Mouse (Mus musculus) frontal cortex, postnatal 14 days (tissue): Measurements from ENCODE around the gene Mad1l1.

ENCODE experiments used
- DNase-seq, 2 experiments: peaks; one replicate each; pipeline ENCODE4 v3.0.0; 2022; ENCODE audit warnings: low spot score in 2 of 2

Gene Mad1l1

DNA sequence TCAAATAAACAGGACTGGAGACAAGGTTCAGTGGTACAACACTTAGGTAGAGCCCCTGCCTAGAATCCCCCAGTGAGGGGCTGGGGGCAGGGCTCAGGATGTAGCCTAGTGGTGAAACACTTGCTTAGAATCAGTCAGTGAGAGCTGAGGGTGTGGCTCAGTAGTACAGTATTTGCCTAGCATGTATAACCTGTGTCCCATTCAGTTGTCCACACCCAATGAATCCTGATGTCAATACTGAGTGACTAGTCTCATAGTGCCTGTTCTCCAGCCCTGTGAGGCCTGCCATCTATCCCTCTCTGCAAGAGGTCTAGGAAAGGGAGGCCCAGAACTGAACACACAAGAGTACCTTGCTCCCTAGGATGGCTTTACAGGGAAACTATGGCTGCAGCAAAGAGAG, 232.1 kb downstream of the Mad1l1 start:
- DNase-seq: no peak

DNA sequence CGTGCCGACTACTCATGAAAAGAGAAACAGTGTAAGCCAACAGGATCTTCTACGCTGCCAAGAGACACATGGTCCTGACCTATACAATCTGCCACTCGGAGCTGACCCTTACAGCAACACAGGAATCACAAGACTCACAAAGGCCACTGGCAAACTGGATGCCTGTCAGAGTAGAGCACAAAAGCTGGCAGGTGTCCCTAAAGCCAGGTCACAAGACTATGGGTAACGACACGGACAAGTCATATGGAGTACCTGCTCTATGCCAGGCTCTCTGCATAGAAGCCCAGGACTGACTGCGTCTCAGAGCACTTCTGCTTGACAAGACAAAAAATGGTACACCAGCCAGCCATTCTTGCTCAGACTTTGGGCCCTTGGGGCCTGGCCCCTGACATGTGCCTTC, 234.1 kb downstream of the Mad1l1 start:
- DNase-seq: no peak

DNA sequence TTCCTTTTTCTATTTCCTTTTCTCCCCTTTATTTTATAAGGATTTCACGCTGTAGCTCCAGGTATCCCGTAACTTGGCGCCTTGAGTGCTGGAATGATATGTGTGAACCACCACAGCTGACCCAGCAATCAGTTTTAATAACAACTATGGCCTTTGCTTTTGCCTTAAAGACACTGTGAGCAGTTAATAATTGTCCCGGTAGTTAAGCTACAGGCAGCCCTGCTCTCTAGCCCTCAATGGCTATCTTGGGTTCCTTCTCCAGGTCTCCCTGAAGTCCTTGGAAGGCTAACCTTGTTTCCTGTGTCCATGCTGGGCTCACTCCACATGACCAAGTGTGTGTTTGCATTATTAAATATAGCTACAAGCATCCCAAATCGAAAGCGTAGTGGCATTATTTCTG, 237.0 kb downstream of the Mad1l1 start:
- no peak for DNase-seq

DNA sequence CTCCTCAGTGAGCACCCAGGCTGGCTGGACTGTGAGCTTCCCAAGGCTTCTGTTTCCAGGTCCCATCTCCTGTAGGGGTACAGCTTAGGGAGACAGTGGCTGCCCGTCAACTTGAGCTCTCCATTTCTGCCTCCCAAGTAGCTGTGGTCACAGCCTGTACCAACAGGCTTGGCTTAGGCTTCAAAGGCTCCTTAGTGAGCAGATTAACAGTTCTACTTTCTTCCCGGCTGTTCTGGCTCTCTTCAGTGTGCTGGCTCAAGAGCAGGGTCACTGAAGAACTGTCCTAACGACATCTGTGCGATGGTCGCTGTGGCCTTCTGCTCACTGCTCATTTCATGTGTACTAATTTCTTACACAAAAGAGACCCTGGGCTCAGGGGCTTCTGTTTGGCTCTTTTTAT, 237.4 kb downstream of the Mad1l1 start:
- no peak for DNase-seq

DNA sequence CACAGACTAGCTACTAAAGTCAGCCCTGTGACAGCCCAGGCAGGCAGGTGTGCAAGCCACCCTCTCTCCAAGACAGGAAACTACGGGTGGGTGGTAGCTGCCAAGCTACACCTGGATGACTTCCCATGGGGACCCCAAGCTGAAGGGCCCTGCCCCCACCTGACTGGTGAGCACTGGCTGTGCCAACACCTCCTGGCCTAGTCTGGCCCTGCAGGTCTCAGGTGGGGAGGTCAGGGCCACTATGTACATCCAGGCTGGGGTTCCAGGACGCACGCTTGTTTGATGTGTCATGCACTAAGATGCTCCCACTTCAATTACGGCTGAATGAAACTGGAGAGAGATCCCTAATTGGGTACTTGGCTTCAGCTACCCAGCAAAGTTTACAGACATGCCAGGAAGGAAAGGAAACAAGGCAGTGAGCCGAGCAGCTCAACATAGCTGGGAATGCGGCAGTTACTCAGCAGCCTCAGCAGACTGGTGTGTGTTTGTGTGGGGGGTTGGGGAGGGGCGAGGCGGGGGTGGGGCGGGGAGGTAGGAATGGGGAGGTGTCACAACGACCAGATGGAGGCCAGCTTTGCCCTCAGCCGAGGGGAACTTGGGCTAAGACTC, 239.0 kb downstream of the Mad1l1 start:
- no peak for DNase-seq

DNA sequence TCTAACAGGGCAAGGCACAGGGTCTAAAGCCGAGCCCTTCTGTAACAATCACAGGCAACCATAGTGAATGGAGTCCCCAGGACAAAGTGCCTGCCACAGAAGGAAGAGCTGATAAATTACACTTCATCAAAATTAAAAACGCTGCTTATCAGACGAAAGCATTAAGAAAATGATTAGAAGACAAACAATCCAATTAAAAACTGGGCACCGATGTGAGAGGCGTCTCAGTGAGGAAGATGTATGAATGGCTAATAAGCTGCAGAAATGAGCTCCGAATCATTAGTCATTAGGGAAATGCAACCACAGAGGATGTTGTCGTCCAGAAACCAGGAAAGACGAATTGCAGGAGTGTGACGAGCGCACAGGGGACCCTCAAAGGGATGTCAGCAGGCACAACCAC, 240.3 kb downstream of the Mad1l1 start:
- DNase-seq: no peak

DNA sequence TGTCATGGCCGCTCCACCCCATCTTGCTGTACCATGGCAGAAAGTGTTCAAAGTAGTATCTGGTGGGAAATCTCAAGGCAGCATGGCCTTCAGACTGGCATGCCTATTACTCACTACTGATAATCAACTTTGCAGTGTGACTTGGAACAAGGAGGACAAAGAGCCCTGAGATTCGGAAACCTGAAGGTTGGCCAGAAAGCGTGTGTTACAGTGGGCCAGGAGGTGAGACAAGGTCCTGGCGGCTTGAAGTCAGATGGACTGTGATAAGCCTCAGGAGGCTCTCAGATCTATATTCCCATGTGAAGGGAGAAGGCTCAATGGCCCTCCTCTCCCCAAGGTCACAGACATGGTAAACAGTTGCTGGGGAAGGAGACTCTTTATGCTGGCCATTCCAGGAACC, 241.8 kb downstream of the Mad1l1 start:
- no peak for DNase-seq

DNA sequence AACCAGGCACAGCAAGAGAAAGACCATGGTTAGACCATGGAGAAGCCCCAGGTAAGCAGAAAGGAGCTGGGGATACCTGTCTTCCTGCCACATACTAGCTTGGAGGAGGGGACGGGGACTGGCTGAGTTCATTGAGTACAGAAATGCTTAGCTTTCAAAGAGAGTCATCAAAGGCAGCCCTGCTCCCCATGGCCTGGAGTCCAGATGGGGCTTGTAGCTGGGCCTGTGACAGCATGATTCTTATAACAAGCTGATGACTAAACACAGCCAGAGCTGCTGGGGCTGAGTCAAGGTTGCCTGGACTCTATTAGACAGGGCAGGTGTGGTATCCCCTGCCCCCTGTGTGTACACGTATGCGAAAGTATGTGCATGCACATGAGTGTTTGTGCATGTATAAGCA, 242.9 kb downstream of the Mad1l1 start:
- DNase-seq: no peak

DNA sequence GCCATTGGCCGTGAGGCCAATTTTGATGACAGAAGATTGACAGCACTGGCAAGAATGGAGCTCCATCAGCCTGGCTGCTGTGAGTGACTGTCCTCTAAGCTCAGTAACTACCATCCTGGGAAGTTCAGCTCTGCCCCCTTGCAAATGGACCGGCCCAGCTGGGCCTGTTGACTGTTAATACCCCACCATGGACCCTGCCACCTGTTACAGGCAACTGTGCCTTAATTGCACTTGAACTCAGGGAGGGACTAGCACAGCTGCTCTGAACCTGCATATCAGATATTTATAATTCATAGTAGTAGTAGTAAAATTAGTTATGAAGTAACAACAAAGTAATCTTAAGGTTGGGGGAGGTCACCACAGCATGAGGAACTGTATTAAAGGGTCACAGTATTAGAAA, 244.9 kb downstream of the Mad1l1 start:
- no peak for DNase-seq

DNA sequence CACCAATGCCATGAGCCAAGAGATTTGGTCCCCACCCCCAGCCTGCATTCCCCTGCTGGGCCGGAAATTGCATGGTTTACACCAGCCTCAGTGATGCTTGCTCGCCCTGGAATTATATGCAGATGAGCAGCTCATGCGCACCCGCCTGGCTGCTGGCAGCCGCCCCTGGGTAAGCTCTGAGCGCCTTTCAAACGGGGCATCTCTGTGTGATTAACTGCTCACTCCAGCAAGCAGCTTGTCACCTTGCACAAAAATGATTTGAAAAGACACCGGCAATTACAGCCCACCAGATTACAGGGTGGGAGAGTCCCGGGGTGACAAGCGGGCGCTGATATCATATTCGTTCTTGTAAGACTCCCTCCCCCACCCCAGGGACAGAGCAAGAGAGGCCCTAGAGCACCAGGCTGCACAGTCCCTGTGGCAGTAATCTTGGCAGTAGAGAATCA, 247.7 kb downstream of the Mad1l1 start:
- DNase-seq: peak; percentile 33

DNA sequence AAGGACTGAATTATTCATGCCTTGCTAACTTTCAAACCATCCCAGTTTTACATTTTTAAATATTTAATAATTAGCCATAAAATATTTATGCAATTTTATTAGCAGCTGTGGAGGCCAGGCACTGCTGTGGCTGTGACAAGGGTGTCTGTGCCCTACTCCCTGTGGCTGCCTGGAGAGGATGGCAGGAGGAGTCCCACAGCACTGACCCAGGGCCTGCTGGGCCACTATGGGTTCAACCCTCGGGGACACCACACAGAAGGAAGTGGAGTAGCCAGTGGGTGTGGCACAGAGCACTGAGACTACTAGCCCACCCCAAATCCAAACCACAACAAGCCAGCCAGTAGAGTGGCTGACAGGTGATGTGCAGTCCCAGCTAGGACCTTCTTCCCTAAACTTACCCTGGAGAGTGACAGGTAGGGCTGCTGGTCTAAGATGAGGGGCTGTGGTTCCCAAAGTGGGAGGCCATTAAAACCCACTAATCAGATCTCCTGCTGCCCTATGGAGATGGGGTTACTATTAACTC, 248.1 kb downstream of the Mad1l1 start:
- no peak for DNase-seq

DNA sequence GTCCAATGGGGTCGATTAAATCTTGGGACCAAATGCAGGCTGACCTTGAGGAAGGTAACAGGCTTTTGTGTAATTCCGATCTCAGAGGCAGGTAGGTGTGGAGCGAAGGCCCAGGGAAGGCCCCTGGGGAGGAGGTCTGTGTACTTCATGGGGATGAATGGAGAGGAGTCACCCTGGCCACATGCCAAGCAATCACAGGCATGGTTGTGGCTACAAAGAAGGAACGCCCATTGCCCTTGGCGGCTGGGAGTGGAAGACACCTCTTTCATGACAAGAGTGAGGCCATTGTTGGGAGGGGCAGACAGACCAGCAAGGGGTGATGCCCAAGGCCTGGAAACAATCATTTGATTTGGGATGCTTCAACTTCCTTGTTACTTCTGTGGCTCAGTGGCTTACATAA, 252.8 kb downstream of the Mad1l1 start:
- DNase-seq: no peak

DNA sequence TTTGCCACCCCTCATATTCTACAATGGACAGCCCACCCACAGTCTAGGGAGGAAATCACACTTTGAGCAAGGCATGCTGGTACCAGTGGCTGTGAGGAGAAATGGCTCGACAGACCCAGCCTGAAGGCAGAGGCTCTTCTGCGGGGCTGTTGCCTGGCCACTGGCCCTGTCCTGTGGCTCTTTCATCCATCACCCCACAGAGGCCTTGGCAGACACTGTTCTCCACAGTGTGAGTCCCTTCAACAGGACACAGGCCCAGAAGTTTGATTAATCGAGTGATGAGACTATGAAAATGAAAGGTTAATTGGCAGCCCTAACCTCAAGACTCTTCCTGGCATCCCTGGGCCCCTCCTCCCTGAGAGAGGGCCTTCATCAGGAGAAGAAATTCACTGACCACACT, 253.3 kb downstream of the Mad1l1 start:
- DNase-seq: no peak

DNA sequence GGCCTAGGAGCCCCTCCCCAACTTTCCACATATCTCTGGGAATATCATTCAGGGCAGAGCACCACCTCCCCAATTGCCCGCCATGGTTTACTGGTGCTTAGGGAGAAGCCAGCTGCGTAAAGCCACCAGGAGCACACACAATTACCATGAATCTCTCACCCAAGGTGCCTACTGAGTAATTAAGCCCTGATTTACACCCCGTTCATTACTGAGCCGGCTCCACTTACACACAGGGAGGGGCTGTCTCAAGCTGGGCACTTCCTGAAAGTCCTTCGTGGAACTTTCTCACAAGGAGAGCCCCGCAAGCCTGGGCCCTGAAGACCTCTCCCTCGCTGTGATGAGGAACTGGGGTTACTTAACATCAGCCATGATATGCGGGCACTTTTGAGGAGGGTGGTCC, 254.6 kb downstream of the Mad1l1 start:
- no peak for DNase-seq

DNA sequence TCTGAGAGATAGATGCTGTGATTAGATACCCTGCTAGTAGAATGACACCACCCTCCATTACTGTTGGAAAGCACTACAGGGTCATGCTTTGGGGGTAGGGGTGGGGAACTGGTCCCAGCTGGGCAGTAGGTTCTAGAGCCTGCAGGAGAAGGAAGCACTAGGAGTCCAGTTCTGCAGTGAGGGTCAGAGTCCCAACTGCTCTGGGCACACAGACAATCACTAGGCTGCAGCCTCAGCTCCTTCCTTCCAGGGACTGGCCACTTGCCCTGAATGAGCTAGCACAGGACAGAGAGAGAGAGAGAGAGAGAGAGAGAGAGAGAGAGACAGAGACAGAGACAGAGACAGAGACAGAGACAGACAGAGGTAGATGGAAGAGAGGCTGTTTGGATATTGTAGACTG, 255.1 kb downstream of the Mad1l1 start:
- no peak for DNase-seq

DNA sequence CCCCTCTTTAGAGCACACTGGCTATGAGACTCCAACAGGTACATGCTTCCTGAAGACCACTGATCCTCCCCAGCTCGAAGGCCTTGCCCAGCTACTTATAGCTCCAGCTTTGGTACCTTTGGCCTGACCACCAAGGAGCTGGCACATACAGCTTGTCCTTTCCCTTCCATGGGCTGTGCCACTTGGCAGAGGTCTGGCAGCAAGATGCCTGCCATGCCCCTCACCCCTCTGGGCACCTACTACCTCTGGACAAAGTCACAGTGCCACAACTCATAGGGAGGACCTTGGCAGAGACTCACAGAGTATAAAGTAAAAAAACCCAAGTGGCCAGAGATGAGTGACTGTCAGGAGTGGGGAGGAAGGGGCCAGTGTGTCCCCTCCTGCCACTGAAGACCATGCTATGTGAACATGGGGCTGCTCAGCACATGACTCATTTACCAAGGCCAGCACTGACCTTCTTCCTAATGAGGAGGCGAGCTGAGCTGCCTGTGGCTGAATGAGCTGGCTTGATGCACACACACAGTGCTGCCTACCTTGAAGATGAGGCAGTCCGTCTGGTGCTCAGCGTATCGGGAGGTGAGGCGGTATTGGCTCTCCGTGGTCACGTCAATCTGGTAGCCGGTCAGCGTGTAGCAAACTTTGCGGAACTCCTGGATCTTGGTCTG, 255.9 kb downstream of the Mad1l1 start:
- DNase-seq: no peak

DNA sequence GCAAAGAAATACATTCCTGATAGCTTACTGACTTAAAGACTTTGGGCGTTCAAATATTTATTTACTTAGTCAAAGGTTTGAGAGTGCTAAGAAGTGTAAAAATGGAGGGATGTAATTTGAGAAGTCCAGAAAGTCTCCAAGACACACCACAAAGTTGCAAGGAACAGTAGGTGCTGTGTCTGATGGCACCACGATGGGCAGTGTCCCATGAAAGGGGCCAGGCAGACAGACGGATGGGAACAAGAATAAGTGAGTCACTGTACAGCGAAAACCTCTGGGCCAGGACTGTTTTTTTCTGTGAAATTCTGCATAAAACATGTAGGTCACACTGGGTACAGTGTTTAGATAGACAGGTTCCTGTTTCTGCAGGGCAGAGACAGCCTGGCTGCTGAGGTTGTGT, 256.8 kb downstream of the Mad1l1 start:
- no peak for DNase-seq

DNA sequence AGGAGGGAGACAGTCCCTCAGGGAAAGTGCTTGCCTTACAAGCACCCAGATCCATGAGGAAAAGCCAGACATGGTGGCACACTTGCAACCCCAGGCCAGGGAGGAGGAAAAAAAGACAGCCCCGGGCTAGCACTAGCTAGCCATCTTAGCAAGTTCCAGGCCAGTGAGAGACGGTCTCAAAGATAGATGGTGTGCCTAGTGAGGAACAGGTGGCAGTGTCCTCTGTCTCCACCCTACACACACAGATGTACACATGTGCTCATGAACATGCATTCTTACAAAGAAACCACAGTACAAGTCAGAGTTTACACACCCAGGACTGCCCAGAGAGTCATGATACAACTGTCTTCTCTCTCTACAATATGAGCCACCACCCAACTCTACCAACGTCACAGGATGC, 258.5 kb downstream of the Mad1l1 start:
- DNase-seq: no peak

DNA sequence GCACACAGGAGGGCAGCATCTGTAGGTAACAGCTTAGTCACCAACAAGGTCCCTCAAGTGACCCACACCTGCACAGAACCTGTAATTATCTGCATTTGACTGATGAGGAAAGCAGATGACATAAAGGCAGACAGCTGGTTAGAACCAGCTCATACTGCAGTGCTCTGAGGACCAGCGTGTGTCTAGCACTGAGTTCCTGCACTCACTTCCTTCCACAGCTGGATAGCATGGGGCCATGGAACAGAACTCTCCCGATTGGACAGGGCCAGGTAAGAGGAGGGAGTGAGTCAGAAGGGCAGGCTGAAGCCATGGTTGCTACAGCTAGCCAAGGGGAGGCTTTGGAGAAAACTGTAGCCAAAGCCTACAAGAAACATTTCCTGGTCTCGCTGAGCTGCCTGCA, 259.0 kb downstream of the Mad1l1 start:
- DNase-seq: no peak

DNA sequence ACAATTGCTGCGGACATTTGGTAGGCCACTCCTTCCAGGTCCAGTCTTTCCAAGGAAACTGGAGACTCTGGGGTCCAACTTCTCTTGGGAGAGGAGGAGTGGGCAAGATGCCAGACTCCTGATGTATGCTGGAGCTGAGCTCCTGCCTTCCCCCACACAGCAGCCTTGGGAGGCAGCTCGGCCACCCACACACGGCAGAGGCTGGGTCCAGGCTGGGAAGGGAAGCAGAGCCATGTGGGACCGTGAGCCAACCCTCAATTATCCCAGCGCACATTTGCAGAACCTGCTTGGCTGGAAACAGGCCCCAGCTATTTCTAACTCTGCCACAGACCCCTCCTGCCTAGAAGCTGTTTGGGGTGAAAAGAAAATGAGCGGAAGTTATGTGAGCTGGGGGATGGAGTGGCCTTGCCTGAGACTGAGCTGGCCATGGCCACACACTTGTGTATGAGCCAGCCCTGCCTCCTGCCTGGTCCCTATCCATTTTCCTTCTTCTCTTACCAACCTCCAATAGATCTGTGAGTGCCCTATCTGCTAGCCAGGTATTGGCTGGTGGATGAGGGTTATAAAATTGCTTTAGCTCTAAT, 260.0 kb downstream of the Mad1l1 start:
- peak; percentile 55 to 65 for DNase-seq

DNA sequence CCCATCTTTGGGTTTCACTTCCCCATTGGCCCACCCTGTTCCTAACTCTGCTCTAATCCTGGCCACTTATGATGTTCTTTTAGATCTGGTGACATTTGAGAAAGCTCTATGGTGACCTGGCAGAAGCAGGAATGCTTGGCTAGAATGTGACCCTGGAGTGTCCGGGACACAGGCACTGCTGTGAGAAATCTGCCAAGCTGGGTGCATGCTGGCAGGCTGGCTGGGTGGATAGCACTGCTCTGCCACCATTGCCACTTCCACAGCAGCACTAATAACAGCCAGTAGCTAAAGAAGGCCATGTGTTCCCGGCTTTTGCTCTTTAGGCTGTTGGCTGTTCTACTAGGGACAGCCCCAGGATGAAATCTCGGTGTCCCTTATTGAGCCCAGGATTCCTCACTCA, 265.1 kb downstream of the Mad1l1 start:
- DNase-seq: no peak

DNA sequence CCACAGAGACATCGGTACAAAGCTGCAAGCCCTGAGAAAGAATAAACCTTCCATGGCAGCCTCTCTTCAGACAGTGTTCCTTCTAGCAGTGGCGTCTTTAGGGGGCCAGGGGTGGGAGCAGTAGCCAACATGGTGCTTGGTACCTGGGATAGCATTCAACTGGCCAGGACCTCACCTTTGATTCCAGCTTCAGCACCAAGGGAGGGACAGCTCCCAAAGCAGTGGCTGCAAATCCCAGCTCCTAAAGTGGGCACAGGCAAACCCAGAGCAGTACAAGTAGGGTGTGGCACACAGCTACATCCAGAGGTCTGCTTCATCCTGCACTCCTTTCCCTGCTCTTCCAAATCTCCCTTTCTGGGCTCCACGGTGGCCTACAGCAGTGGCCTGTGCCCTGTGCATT, 265.9 kb downstream of the Mad1l1 start:
- no peak for DNase-seq

DNA sequence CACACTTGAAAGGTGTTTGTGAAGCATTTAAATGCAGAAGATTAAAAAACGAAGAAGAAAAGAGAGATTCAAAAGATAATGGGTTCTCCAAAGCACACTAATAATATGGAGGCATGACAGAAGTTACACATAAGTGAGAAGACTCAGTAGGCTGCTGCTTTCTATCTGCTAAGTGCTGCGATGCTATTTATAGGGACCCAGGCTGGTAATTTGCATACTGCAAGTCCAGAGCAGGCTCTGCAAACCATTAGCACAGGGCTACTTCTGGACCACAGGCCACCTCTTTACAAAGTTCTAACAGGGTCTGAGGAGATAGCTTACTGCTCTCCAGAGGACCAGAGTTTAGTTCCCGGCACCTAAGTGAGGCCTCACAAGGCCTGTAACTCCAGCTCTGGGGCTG, 267.7 kb downstream of the Mad1l1 start:
- DNase-seq: peak in 1 of 2 experiments; percentile 18
